In genomic region chr10:81052577-81052976, GRCm38 (mm10) we compare ENCODE assay signal across 21 mouse cellular contexts. TPM values are rescaled to one million over a fixed set of nuclear protein-coding genes. Genes with fewer than 3 reads are reported as not detected.
DNase-seq lines count a peak whose midpoint lies in the region.
"Had no signal": no experiment of that assay in that cellular context is flagged by ENCODE, and none has a peak within 500 bp of the region (broad histone marks: within the 10 kb centered on the region; RNA-seq: fewer than 3 reads in every experiment).

No protein-coding gene starts in this region.

- peak; percentile 83 to 89 for DNase-seq in adrenal gland, adult (ENCODE audit: inconsistent age in 2 of 2, low spot score in 1 of 2)
- DNase-seq in adrenal gland, postnatal 4 days (ENCODE audit: low spot score in 2 of 2), result no peak
- peak; percentile 75 for DNase-seq in adrenal gland, adult 8-10 months
- DNase-seq in adrenal gland, postnatal 25 days, result peak; percentile 67
- no peak for DNase-seq in thymus, postnatal 0 days (ENCODE audit: low spot score)
- no peak for DNase-seq in layer of hippocampus, adult 18-20 months (ENCODE audit: low spot score in 2 of 2)
- DNase-seq: cerebellum, adult 11 months; cerebellum, adult 2 months; cerebellum, adult 9-11 months; cerebellum, postnatal 25 days; forebrain, postnatal 0 days; gastrocnemius, postnatal 10 days; gastrocnemius, postnatal 36 days; heart, adult 2 months; heart, postnatal 36 days; kidney, adult 11 months; kidney, adult 8-10 months had no signal

RNA-seq across cellular contexts. Expression of gene Sgta, which starts 7.4 kb away (rescaled TPM):
- 100 to 1,000 TPM; 158 to 163 TPM for total RNA-seq in adrenal gland, postnatal 4 days (2021)
- 100 to 1,000 TPM; 185 to 247 (median 197) TPM for total RNA-seq in adrenal gland, adult 8-10 months (2022)
- 198 and 223 TPM in 2 replicates for total RNA-seq in adrenal gland, postnatal 25 days (2021)
- polyA plus RNA-seq in thymus, postnatal 0 days (2015; fragmentation: Nextera tagmentation; extraction: Ambion mirVana), result 120 and 127 TPM in 2 replicates
- 100 to 1,000 TPM; 180 to 183 TPM for total RNA-seq in layer of hippocampus, adult 18-20 months (2021)

RNA-seq across cellular contexts. Expression of gene Slc39a3, which starts 15.4 kb away (rescaled TPM):
- total RNA-seq in adrenal gland, postnatal 4 days (2021), result 10 to 100 TPM; 32.9 to 36.3 TPM
- total RNA-seq in adrenal gland, adult 8-10 months (2022), result 10 to 100 TPM; 50.7 to 86.9 (median 66.5) TPM
- total RNA-seq in adrenal gland, postnatal 25 days (2021), result 45.1 and 80.7 TPM in 2 replicates
- 16.0 and 16.8 TPM in 2 replicates for polyA plus RNA-seq in thymus, postnatal 0 days (2015; fragmentation: Nextera tagmentation; extraction: Ambion mirVana)
- 10 to 100 TPM; 62.1 to 64.4 TPM for total RNA-seq in layer of hippocampus, adult 18-20 months (2021)

RNA-seq across cellular contexts. Expression of gene Thop1, which starts 17.3 kb away (rescaled TPM):
- 10 to 100 TPM; 39.1 to 46.7 TPM for total RNA-seq in adrenal gland, postnatal 4 days (2021)
- total RNA-seq in adrenal gland, adult 8-10 months (2022), result 10 to 100 TPM; 43.6 to 59.2 (median 45.7) TPM
- 54.3 and 80.2 TPM in 2 replicates for total RNA-seq in adrenal gland, postnatal 25 days (2021)
- 20.1 and 25.8 TPM in 2 replicates for polyA plus RNA-seq in thymus, postnatal 0 days (2015; fragmentation: Nextera tagmentation; extraction: Ambion mirVana)
- 10 to 100 TPM; 50.5 to 50.6 TPM for total RNA-seq in layer of hippocampus, adult 18-20 months (2021)

RNA-seq across cellular contexts. Expression of gene Diras1, which starts 27.1 kb away (rescaled TPM):
- 1 to 10 TPM; 2.9 to 3.5 TPM for total RNA-seq in adrenal gland, postnatal 4 days (2021)
- 1 to 10 TPM; 3.6 to 6.5 (median 4.4) TPM for total RNA-seq in adrenal gland, adult 8-10 months (2022)
- 1.9 and 2.9 TPM in 2 replicates for total RNA-seq in adrenal gland, postnatal 25 days (2021)
- polyA plus RNA-seq in thymus, postnatal 0 days (2015; fragmentation: Nextera tagmentation; extraction: Ambion mirVana), result 0.04 TPM in 1 of 2 replicates, not detected in the other
- 10 to 100 TPM; 96.6 to 98.2 TPM for total RNA-seq in layer of hippocampus, adult 18-20 months (2021)
- total RNA-seq: common myeloid progenitor, adult 5-6 weeks; granulocyte monocyte progenitor cell, adult 5-6 weeks; heart, adult 2 months; heart, postnatal 36 days had no signal
- polyA plus RNA-seq: heart, embryonic 14.5 days; heart, postnatal 0 days had no signal

RNA-seq across cellular contexts. Expression of gene Gng7, which starts 37.8 kb away (rescaled TPM):
- 1 to 10 TPM; 5.4 to 6.7 TPM for total RNA-seq in adrenal gland, postnatal 4 days (2021)
- 10 to 100 TPM in 2 of 4 experiments, 1 to 10 TPM in 2; 9.4 to 16.6 (median 12.9) TPM for total RNA-seq in adrenal gland, adult 8-10 months (2022)
- 4.5 and 7.8 TPM in 2 replicates for total RNA-seq in adrenal gland, postnatal 25 days (2021)
- 1.5 and 1.8 TPM in 2 replicates for polyA plus RNA-seq in thymus, postnatal 0 days (2015; fragmentation: Nextera tagmentation; extraction: Ambion mirVana)
- 100 to 1,000 TPM; 166 to 173 TPM for total RNA-seq in layer of hippocampus, adult 18-20 months (2021)

Comparison
In these comparisons a context has a peak if more than half of its experiments do, and no peak if none do; other contexts are left out.
1. DNase-seq: peak in adrenal gland, adult (2 of 2), adrenal gland, adult 8-10 months (single experiment) and adrenal gland, postnatal 25 days (single experiment); none in adrenal gland, postnatal 4 days (0 of 2), thymus, postnatal 0 days (single experiment) and layer of hippocampus, adult 18-20 months (0 of 2).